Mouse (Mus musculus): ENCODE measurements around the gene Reep6.

DNA sequence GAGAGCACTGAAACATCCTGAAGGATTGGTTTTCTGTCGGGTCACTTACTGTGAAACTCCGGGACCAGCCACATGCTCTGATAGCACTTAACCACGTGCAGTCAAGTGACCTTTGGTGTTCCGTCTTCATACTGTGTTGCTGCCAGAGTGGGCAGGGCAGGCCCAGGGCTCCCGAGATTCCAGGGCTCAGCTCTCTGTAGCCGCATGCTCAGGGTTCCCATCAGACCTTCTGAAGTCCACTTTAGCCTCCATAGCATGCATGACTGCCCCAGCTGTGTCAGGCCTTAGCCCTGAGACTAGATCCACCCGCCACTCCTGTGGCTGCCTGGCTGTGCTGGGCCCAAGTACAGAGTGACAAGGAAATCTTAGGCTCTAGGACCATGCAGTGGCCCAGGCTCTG, 48.4 kb upstream of the Reep6 start:
- TF ChIP-seq CTCF (IDR thresholded peaks at IDR 0.05; ENCODE audit: low read depth, low read length) (no peak), EP300 (IDR thresholded peaks at IDR 0.05; ENCODE audit: insufficient read depth, low read depth, low read length) (no peak)
